Mouse (Mus musculus) liver, postnatal 0 days (tissue): ENCODE data around the gene Psg16. TPM values are rescaled to one million over a fixed set of nuclear protein-coding genes. Genes with fewer than 3 reads are reported as not detected.
"Not testable (repeated sequence)": the region's sequence is repeated elsewhere in the genome, so short reads cannot be mapped to it uniquely, and the experiment has no call there.

ENCODE experiments used
- ATAC-seq: fragments of 200-750 bp; cut with Nextera tagmentation; 2 replicates; pipeline ENCODE4 v1.8.0; 2017; ENCODE audit warnings: mild to moderate bottlenecking, moderate library complexity
- DNase-seq: peaks from one replicate; pipeline ENCODE4 v3.0.0-alpha.2; 2016
- H3K27ac ChIP-seq: fragments of 300-500 bp; sonication (generic); 2 replicates; pipeline ENCODE4 v1.5.1; 2014; ENCODE audit warnings: antibody characterized with exemption, moderate library complexity, mild to moderate bottlenecking, low read depth
- H3K27me3 ChIP-seq: fragments of 300-500 bp; sonication (generic); 2 replicates; pipeline ENCODE4 v1.6.1; 2014; ENCODE audit warnings: low read length, control low read depth, mixed read lengths; ENCODE audit not compliant: insufficient read depth
- H3K36me3 ChIP-seq: fragments of 300-500 bp; sonication (generic); replicated peaks from 2 replicates; pipeline ENCODE4 v1.6.1; 2014; ENCODE audit warnings: mild to moderate bottlenecking, control low read depth, low read length, moderate library complexity, mixed read lengths; ENCODE audit not compliant: insufficient read depth
- H3K4me1 ChIP-seq: fragments of 300-500 bp; sonication (generic); 2 replicates; pipeline ENCODE4 v1.6.1; 2014; ENCODE audit warnings: antibody characterized with exemption, mild to moderate bottlenecking, control low read depth; ENCODE audit not compliant: insufficient read depth
- H3K4me2 ChIP-seq: fragments of 300-500 bp; sonication (generic); 2 replicates; pipeline ENCODE4 v1.6.1; 2014; ENCODE audit warnings: low read depth, mild to moderate bottlenecking, low read length, moderate library complexity, mixed read lengths
- H3K4me3 ChIP-seq: fragments of 300-500 bp; sonication (generic); 2 replicates; pipeline ENCODE4 v1.5.1; 2014; ENCODE audit warnings: low read depth, low read length
- H3K9ac ChIP-seq: fragments of 300-500 bp; sonication (generic); replicated peaks from 2 replicates; pipeline ENCODE4 v1.6.1; 2014; ENCODE audit warnings: mild to moderate bottlenecking, moderate library complexity
- H3K9me3 ChIP-seq: fragments of 300-500 bp; sonication (generic); 2 replicates; pipeline ENCODE4 v1.6.1; 2016; ENCODE audit warnings: mild to moderate bottlenecking, control low read depth, low read length, mixed read lengths
- CTCF ChIP-seq: sonication (generic); IDR thresholded peaks from 2 replicates; pipeline ENCODE4 v1.5.1; 2016; ENCODE audit warnings: antibody characterized with exemption, low read depth
- EP300 ChIP-seq: IDR thresholded peaks from 2 replicates; pipeline ENCODE4 v1.6.1; 2016; ENCODE audit warnings: antibody characterized with exemption, low read depth, mild to moderate bottlenecking
- WGBS: fragments of 180-500 bp; shearing (Covaris S2); extraction: QIAGEN DNeasy Blood & Tissue Kit; methylation state at CpG from one replicate; pipeline ENCODE4 v1.1.7; 2014; ENCODE audit not compliant: insufficient replicate concordance; 5-methylcytosine and 5-hydroxymethylcytosine counted together
- polyA plus RNA-seq: library from polyadenylated mRNA; unstranded; fragments of >200 nt; fragmentation: Nextera tagmentation; extraction: Ambion mirVana; gene quantifications from 2 replicates; pipeline ENCODE4 v1.2.1, GENCODE M21; 2015

Gene Psg16
- polyA plus RNA-seq, 1 experiment from 2014 or later = 0.54 TPM

DNA sequence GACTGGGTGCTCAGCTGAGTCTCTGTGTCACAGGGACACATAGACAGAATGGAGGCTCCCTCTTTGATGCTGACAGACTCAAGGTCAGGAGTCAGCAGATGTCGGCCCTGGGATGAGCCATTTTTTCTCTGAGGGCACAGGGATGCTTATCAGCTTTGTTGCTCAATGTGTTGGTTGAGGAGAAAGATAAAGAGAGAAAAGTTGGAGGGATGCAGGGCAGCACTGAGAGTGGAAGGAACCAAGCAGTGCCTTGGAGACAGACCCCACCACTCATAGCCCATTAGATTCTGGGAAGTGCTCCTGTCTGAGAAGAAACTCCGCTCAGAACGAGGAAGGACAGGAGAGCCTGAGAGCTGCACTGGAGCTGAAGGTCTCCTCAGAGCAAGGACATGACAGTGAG is 13.9 kb downstream of the Psg16 start:
- no peak overlapping the region for H3K4me2 ChIP-seq

DNA sequence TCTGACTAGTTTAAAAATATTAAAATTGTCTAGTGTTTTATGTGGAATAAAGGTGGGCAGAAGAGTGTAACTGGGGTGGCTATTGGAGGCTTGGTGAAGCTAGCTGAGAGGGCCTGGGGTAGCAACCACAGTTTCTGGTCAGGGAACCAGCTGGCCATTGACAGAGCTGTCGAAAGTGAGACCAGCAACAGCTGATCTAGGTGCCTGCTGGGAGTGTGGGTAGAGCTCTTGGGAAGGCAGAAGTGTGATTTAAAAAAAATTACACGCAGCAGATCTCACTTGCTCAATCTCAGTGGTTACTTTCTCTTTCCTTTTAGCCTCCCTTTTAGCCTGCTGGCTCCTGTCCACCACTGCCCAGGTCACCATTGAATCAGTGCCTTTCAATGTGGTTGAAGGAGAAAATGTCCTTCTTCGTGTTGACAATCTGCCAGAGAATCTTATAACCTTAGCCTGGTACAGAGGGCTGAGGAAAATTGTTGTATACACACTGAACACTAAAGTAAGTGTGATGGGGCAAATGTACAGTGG is 16.3 kb downstream of the Psg16 start:
- DNase-seq (no peak), ATAC-seq (no peak)
- no peak overlapping the region for H3K9ac ChIP-seq
- H3K4me1 ChIP-seq = no peaks in the 10 kb centered on the region
- TF ChIP-seq EP300 (no peak), CTCF (no peak)
- no peaks in the 10 kb centered on the region for H3K36me3 ChIP-seq
- 46% methylated on average over 3 of the region's 3 CpGs for WGBS
- no peaks in the 10 kb centered on the region for H3K9me3 ChIP-seq
- no peak overlapping the region for H3K27ac ChIP-seq
- H3K27me3 ChIP-seq = no peaks in the 10 kb centered on the region
- no peak overlapping the region for H3K4me3 ChIP-seq
- no peak overlapping the region for H3K4me2 ChIP-seq

More for the DNA sequence above, 13.9 kb downstream of the Psg16 start:
- 66% methylated on average over 3 of the region's 3 CpGs for WGBS
- TF ChIP-seq CTCF = no peak
- no peaks in the 10 kb centered on the region for H3K4me1 ChIP-seq
- no peak overlapping the region for H3K4me3 ChIP-seq
- H3K27me3 ChIP-seq = no peaks in the 10 kb centered on the region
- H3K36me3 ChIP-seq = no peaks in the 10 kb centered on the region
- ATAC-seq (no peak), DNase-seq (no peak)
- H3K9me3 ChIP-seq = no peaks in the 10 kb centered on the region
- H3K9ac ChIP-seq = no peak overlapping the region
- no peak overlapping the region for H3K27ac ChIP-seq

DNA sequence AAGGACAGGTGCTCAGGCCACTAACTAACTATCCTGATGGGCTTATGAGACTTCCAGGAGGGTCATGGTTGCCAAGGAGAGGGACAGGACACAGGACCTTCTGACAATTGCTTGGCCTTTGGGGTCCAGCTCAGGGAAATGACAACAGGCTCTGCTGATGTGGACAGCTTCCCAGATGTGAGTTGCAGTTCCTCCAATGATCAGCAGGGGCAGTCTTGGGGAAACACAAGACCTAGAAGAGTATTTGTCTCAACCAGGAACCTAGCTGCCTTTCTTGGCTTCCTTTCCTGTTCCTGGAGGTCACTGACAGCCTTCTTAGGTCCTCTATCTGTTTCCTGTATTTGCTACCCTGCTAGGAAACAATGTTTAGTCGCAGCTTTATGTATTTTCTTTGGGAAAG is 17.4 kb downstream of the Psg16 start:
- TF ChIP-seq EP300 (no peak), CTCF (peak; percentile 62)
- DNase-seq (peak; percentile 26), ATAC-seq (no peak)

DNA sequence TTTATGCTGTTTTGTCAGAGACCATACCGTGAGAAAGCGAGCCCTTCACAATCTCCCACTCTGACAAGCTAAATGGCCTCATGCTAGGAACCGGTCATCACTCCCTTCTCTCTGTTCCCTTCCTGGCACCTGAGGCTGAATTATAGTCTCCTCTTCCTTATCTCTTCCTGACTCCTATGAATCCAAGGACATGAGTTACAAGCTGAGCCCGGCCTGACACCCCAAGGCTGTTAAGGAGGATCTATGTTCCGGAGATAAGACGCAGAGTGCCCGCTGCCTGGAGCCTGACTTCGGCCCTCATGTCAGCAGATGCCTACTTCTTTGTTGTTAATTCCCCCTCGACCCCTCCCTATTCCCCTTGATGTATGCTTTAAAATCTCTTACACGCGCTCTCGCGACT is 27.8 kb downstream of the Psg16 start:
- not testable (repeated sequence) for ATAC-seq, DNase-seq, H3K36me3 ChIP-seq, H3K9ac ChIP-seq, H3K4me3 ChIP-seq, H3K4me2 ChIP-seq, H3K4me1 ChIP-seq, H3K27ac ChIP-seq, H3K9me3 ChIP-seq, H3K27me3 ChIP-seq
- 81% methylated on average over 13 of the region's 13 CpGs for WGBS

More for the DNA sequence above, 17.4 kb downstream of the Psg16 start:
- Histone ChIP-seq H3K9me3 (no peaks in the 10 kb centered on the region), H3K4me3 (no peak overlapping the region), H3K4me1 (no peaks in the 10 kb centered on the region), H3K9ac (no peak overlapping the region), H3K36me3 (no peaks in the 10 kb centered on the region), H3K27me3 (no peaks in the 10 kb centered on the region), H3K27ac (no peak overlapping the region), H3K4me2 (no peak overlapping the region)
- WGBS = 7% methylated on average over 1 of the region's 1 CpGs

DNA sequence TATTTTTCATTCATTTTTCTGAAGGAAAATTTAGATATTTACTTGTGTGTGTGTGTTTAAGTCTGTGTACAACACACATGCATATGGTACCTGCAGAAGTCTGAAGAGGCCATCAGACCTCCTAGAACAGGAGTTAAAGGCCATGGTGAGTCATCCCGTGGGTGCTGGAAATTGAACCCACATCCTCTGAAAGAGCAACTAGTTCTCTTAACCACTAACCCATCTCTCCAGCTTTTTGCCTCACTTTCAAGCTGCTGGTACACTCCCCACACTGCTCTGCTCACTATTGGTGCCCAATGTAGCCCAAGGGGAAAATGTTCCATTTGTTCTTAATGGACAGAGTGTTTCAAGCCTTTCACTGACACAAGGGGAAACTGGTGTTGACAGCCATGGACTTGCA is 61.5 kb downstream of the Psg16 start:
- Histone ChIP-seq H3K4me1 (no peaks in the 10 kb centered on the region), H3K9me3 (no peaks in the 10 kb centered on the region), H3K36me3 (no peaks in the 10 kb centered on the region), H3K4me3 (no peak overlapping the region), H3K4me2 (no peak overlapping the region), H3K27me3 (no peaks in the 10 kb centered on the region), H3K9ac (no peak overlapping the region), H3K27ac (no peak overlapping the region)
- TF ChIP-seq EP300 = no peak
- no peak for TF ChIP-seq CTCF
- 50% methylated on average over 1 of the region's 1 CpGs for WGBS
- no peak for ATAC-seq
- no peak for DNase-seq

DNA sequence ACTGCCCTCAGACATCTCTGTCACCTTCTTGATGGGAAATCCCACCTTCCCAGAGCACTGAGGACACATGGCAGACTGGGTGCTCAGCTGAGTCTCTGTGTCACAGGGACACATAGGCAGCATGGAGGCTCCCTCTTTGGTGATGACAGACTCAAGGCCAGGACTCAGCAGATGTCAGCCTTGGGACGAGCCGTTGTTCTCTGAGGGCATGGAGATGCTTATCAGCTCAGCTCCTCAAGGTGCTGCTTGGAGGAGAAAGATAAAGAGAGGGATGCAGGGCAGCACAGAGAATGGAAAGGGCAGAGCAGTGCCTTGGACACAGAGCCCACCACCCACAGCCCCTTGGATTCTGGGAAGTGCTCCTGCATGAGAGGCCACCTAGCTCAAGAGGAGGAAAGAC is 76.1 kb downstream of the Psg16 start, which contains the start of gene Ceacam3:
Gene Ceacam3 (plus strand): TSS at position 352 of the 400 bp plus-strand sequence.
- Histone ChIP-seq H3K36me3 (no peaks in the 10 kb centered on the region), H3K9me3 (no peaks in the 10 kb centered on the region), H3K4me2 (no peak within 1 kb of the TSS), H3K4me1 (no peaks in the 10 kb centered on the region), H3K4me3 (no peak within 1 kb of the TSS), H3K9ac (no peak within 1 kb of the TSS), H3K27me3 (no peaks in the 10 kb centered on the region), H3K27ac (no peak within 1 kb of the TSS)
- ATAC-seq = no peak
- no peak for TF ChIP-seq CTCF
- no peak for TF ChIP-seq EP300
- 83% methylated on average over 2 of the region's 2 CpGs for WGBS
- DNase-seq = no peak

DNA sequence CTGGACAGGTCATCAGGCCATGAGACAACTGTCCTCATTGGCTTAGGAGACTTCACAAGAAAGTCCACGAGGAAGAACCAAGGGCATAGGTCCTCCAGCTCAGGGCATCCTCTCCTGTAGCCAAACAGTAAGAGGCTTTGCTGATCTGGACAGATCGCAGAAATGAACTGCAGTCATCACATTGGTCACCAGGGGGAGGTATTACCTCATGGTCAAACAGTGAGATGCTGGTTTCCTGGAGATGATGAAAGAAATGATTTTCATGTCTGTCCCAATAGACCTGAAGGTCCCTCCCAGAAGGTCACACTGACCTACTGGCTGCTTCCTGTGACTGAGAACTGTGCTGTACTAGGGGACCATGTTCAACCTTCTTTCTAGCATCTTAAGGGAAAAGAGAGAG is 81.8 kb downstream of the Psg16 start:
- peak; percentile 59 for ATAC-seq
- H3K4me3 ChIP-seq = no peak overlapping the region
- no peaks in the 10 kb centered on the region for H3K27me3 ChIP-seq
- H3K36me3 ChIP-seq = no peaks in the 10 kb centered on the region
- no peak overlapping the region for H3K4me2 ChIP-seq
- no peaks in the 10 kb centered on the region for H3K9me3 ChIP-seq
- no peak overlapping the region for H3K9ac ChIP-seq
- TF ChIP-seq CTCF (peak; percentile 69), EP300 (no peak)
- DNase-seq = peak; percentile 58
- H3K27ac ChIP-seq = no peak overlapping the region
- H3K4me1 ChIP-seq = no peaks in the 10 kb centered on the region
- WGBS = 24% methylated on average over 2 of the region's 2 CpGs
